Mouse (Mus musculus) lung, embryonic 14.5 days (tissue): ENCODE measurements around the gene Gm20388. TPM values are rescaled to one million over a fixed set of nuclear protein-coding genes. Genes with fewer than 3 reads are reported as not detected.

Experiments used
- ATAC-seq: fragments of 200-750 bp; cut with Nextera tagmentation; 2 replicates; pipeline ENCODE4 v1.8.0; 2017; ENCODE audit warnings: mild to moderate bottlenecking, moderate TSS enrichment, moderate library complexity; ENCODE audit not compliant: insufficient read depth
- DNase-seq: peaks from one replicate; pipeline ENCODE4 v3.0.0-alpha.2; 2015
- H3K27ac ChIP-seq: fragments of 300-500 bp; sonication (generic); 2 replicates; pipeline ENCODE4 v1.5.1; 2014; ENCODE audit warnings: low read depth, mild to moderate bottlenecking, moderate library complexity
- H3K27me3 ChIP-seq: fragments of 300-500 bp; sonication (generic); 2 replicates; pipeline ENCODE4 v1.6.1; 2014; ENCODE audit warnings: low read length, control low read depth; ENCODE audit not compliant: insufficient read depth
- H3K36me3 ChIP-seq: fragments of 300-500 bp; sonication (generic); 2 replicates; pipeline ENCODE4 v1.6.1; 2014; ENCODE audit warnings: control low read depth; ENCODE audit not compliant: insufficient read depth
- H3K4me1 ChIP-seq: fragments of 300-500 bp; sonication (generic); 2 replicates; pipeline ENCODE4 v1.6.1; 2014; ENCODE audit warnings: antibody characterized with exemption, control low read depth; ENCODE audit not compliant: insufficient read depth
- H3K4me2 ChIP-seq: fragments of 300-500 bp; sonication (generic); 2 replicates; pipeline ENCODE4 v1.6.1; 2014; ENCODE audit warnings: mild to moderate bottlenecking
- H3K4me3 ChIP-seq: fragments of 300-500 bp; sonication (generic); 2 replicates; pipeline ENCODE4 v1.5.1; 2014; ENCODE audit warnings: low read depth, low read length
- H3K9ac ChIP-seq: fragments of 300-500 bp; sonication (generic); 2 replicates; pipeline ENCODE4 v1.6.1; 2014
- H3K9me3 ChIP-seq: fragments of 300-500 bp; sonication (generic); 2 replicates; pipeline ENCODE4 v1.6.1; 2016; ENCODE audit warnings: low read depth, low read length, control low read depth
- CTCF ChIP-seq: IDR thresholded peaks from 2 replicates; pipeline ENCODE4 v1.5.1; 2016; ENCODE audit warnings: antibody characterized with exemption, low read depth
- WGBS: fragments of 180-500 bp; shearing (Covaris S2); extraction: QIAGEN DNeasy Blood & Tissue Kit; methylation state at CpG from one replicate; pipeline ENCODE4 v1.1.7; 2014; 5-methylcytosine and 5-hydroxymethylcytosine counted together
- polyA plus RNA-seq: library from polyadenylated mRNA; unstranded; fragments of >200 nt; fragmentation: Nextera tagmentation; extraction: Ambion mirVana; gene quantifications from 2 replicates; pipeline ENCODE4 v1.2.1, GENCODE M21; 2014

Gene Gm20388
- polyA plus RNA-seq, 1 experiment from 2014 or later: not detected

DNA sequence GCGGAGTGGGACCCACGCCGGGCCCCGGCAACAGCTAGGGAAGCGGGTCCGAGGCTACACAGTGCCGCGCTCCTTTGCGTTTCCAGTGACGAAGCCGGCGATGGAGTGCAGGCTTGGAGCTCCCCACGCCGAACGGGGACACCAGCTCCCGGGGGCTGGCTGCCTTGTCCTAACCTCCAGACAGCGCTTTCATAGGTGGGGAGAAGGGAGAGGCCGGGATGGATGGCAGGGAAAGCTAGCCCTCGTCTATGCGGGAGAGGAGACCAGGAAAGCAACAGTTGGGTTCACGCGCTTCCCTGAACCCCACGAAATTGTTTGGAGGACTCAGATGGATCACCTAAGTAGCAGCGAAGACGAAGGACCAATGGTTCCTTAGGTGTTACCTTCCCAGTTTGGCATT lies 1204.5 kb downstream of the Gm20388 start:
- Histone ChIP-seq H3K36me3 (no peaks in the 10 kb centered on the region), H3K4me2 (peak overlapping the region; percentile 14; the same call in 1 of the 2 replicates), H3K27ac (no peak overlapping the region), H3K4me1 (no peaks in the 10 kb centered on the region; the same call in 1 of the 2 replicates), H3K4me3 (no peak overlapping the region), H3K9me3 (no peaks in the 10 kb centered on the region; the same call in 1 of the 2 replicates), H3K27me3 (peaks cover 65% of the 10 kb centered on the region), H3K9ac (no peak overlapping the region)
- 2% methylated on average over 25 of the region's 25 CpGs for WGBS
- DNase-seq: no peak
- ATAC-seq: no peak
- TF ChIP-seq CTCF: no peak

DNA sequence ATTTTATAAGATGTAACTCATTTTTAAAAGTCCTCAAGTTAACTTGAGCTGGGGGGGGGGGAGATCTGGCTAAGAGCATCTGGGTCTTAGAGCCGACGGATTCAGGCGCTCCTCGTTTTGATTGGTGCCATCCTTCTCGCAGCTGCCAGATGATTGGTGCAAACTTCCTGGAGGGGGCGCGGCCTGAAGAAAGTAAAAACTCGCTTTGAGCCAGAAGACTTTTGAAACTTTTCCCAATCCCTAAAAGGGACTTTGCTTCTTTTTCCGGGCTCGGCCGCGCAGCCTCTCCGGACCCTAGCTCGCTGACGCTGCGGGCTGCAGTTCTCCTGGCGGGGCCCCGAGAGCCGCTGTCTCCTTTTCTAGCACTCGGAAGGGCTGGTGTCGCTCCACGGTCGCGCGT lies 1205.3 kb downstream of the Gm20388 start, which contains the start of gene Foxc2:
Gene Foxc2, plus strand, starts transcription at position 224 of the 400 bp plus-strand sequence.
- DNase-seq (peak; percentile 97), ATAC-seq (peak; percentile 64)
- Histone ChIP-seq H3K27me3 (peaks cover 73% of the 10 kb centered on the region), H3K4me1 (no peaks in the 10 kb centered on the region; the same call in 1 of the 2 replicates), H3K27ac (peak within 1 kb of the TSS; percentile 83; the same call in 1 of the 2 replicates), H3K36me3 (no peaks in the 10 kb centered on the region), H3K4me3 (peak within 1 kb of the TSS; percentile 60), H3K9ac (peak within 1 kb of the TSS; percentile 60), H3K4me2 (peak within 1 kb of the TSS; percentile 97), H3K9me3 (no peaks in the 10 kb centered on the region; the same call in 1 of the 2 replicates)
- under 1% methylated on average over 25 of the region's 25 CpGs for WGBS
- TF ChIP-seq CTCF: no peak

GRCm38 (mm10) chr8:121116591-121117185 lies 1206.0 kb downstream of the Gm20388 start:
- TF ChIP-seq CTCF: no peak
- no peaks in the 10 kb centered on the region for H3K36me3 ChIP-seq
- peak overlapping the region; percentile 83; the same call in 1 of the 2 replicates for H3K27ac ChIP-seq
- peak overlapping the region; percentile 60 for H3K4me3 ChIP-seq
- no peaks in the 10 kb centered on the region; the same call in 1 of the 2 replicates for H3K9me3 ChIP-seq
- no peaks in the 10 kb centered on the region; the same call in 1 of the 2 replicates for H3K4me1 ChIP-seq
- under 1% methylated on average over 55 of the region's 55 CpGs for WGBS
- ATAC-seq (peak; percentile 52), DNase-seq (peak; percentile 61)
- H3K4me2 ChIP-seq: peak overlapping the region; percentile 97
- H3K9ac ChIP-seq: peak overlapping the region; percentile 60
- peaks cover 80% of the 10 kb centered on the region for H3K27me3 ChIP-seq

GRCm38 (mm10) chr8:121117186-121117651 lies 1206.6 kb downstream of the Gm20388 start:
- H3K36me3 ChIP-seq: no peaks in the 10 kb centered on the region
- no peak for ATAC-seq
- H3K4me3 ChIP-seq: peak overlapping the region; percentile 60
- H3K27ac ChIP-seq: peak overlapping the region; percentile 18; the same call in 1 of the 2 replicates
- peaks cover 86% of the 10 kb centered on the region for H3K27me3 ChIP-seq
- H3K9me3 ChIP-seq: no peaks in the 10 kb centered on the region; the same call in 1 of the 2 replicates
- DNase-seq: peak; percentile 52
- 1% methylated on average over 62 of the region's 62 CpGs for WGBS
- H3K4me2 ChIP-seq: peak overlapping the region; percentile 97
- TF ChIP-seq CTCF: no peak
- H3K9ac ChIP-seq: peak overlapping the region; percentile 43; the same call in 1 of the 2 replicates
- H3K4me1 ChIP-seq: no peaks in the 10 kb centered on the region; the same call in 1 of the 2 replicates

DNA sequence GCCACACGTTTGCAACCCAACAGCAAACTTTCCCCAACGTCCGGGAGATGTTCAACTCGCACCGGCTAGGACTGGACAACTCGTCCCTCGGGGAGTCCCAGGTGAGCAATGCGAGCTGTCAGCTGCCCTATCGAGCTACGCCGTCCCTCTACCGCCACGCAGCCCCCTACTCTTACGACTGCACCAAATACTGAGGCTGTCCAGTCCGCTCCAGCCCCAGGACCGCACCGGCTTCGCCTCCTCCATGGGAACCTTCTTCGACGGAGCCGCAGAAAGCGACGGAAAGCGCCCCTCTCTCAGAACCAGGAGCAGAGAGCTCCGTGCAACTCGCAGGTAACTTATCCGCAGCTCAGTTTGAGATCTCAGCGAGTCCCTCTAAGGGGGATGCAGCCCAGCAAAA lies 1207.3 kb downstream of the Gm20388 start:
- ATAC-seq (no peak), DNase-seq (no peak)
- H3K4me2 ChIP-seq: peak overlapping the region; percentile 97
- peak overlapping the region; percentile 60 for H3K4me3 ChIP-seq
- no peaks in the 10 kb centered on the region for H3K36me3 ChIP-seq
- no peak overlapping the region for H3K27ac ChIP-seq
- peak overlapping the region; percentile 43 for H3K9ac ChIP-seq
- no peaks in the 10 kb centered on the region; the same call in 1 of the 2 replicates for H3K9me3 ChIP-seq
- under 1% methylated on average over 28 of the region's 28 CpGs for WGBS
- peaks cover 92% of the 10 kb centered on the region for H3K27me3 ChIP-seq
- TF ChIP-seq CTCF: no peak
- no peaks in the 10 kb centered on the region; the same call in 1 of the 2 replicates for H3K4me1 ChIP-seq

- ATAC-seq (no peak), DNase-seq (no peak)
- Histone ChIP-seq H3K4me2 (peak overlapping the region; percentile 97), H3K4me3 (peak overlapping the region; percentile 60), H3K27me3 (peaks cover 96% of the 10 kb centered on the region), H3K36me3 (no peaks in the 10 kb centered on the region), H3K9me3 (no peaks in the 10 kb centered on the region; the same call in 1 of the 2 replicates), H3K9ac (peak overlapping the region; percentile 4; the same call in 1 of the 2 replicates), H3K4me1 (no peaks in the 10 kb centered on the region), H3K27ac (no peak overlapping the region)
- no peak for TF ChIP-seq CTCF
- WGBS: 14% methylated on average over 18 of the region's 18 CpGs
Measured at GRCm38 (mm10) chr8:121118634-121119420, 1208.2 kb downstream of the Gm20388 start.
